Mouse (Mus musculus) thymus, adult 2 months (tissue): Measurements from ENCODE around the gene Zmiz2.

Experiments
- CTCF ChIP-seq: fragments of 200-500 bp; IDR thresholded peaks from 2 replicates; pipeline ENCODE4 v1.5.1; 2012; ENCODE audit warnings: mild to moderate bottlenecking, control low read depth, low read length, moderate library complexity, borderline replicate concordance; ENCODE audit not compliant: control insufficient read depth, poor library complexity, insufficient read depth; ENCODE audit errors: extremely low read depth
- POLR2A ChIP-seq: fragments of 200-500 bp; IDR thresholded peaks from 2 replicates; pipeline ENCODE4 v1.6.1; 2012; ENCODE audit warnings: mild to moderate bottlenecking, low read length, control low read depth, moderate library complexity; ENCODE audit not compliant: control insufficient read depth, poor library complexity, insufficient read depth; ENCODE audit errors: extremely low read depth

DNA sequence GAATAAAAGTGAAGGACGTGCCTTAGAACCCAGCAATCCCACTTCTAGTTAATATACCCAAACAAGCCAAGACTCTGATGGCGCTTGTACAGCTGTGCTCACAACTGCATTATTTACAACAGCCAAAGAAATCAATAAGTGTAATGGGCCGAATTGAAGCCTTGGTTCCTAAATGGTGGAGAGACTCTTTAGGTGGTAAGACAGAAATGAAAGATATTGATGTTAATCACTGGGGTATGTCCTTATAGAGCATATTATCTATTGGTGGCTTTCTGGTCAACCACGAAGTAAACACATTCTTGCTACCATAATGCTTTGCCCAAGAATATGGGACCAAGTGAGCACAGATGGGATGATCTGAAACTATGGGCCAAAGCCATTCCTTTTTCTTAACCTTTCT, 51.3 kb downstream of the Zmiz2 start:
- no peak for TF ChIP-seq POLR2A
- no peak for TF ChIP-seq CTCF
